Comparison of ENCODE assay signal across 14 mouse cellular contexts in genomic region chr11:80474846-80475245, GRCm38 (mm10). TPM values are rescaled to one million over a fixed set of nuclear protein-coding genes. Genes with fewer than 3 reads are reported as not detected.
DNase-seq lines count a peak whose midpoint lies in the region; ATAC-seq lines count a peak whose summit lies in the region.
"Had no signal": no experiment of that assay in that cellular context is flagged by ENCODE, and none has a peak within 500 bp of the region (broad histone marks: within the 10 kb centered on the region; RNA-seq: fewer than 3 reads in every experiment).

No protein-coding gene starts in this region.

- no peak overlapping the region for H3K4me3 ChIP-seq in neural tube, embryonic 15.5 days (replicated peaks)

- no peak overlapping the region for H3K9ac ChIP-seq in neural tube, embryonic 15.5 days (replicated peaks)

- no peak overlapping the region for H3K4me2 ChIP-seq in neural tube, embryonic 15.5 days
- H3K4me2 ChIP-seq: heart, embryonic 11.5 days had no signal

- peak overlapping the region; percentile 98; the same call in 1 of the 2 replicates for H3K27ac ChIP-seq in neural tube, embryonic 15.5 days (replicated peaks)

- peak; percentile 40 for DNase-seq in adrenal gland, postnatal 14 days
- no peak for DNase-seq in adrenal gland, adult 8-10 months
- DNase-seq in kidney, adult 18-20 months: peak; percentile 12
- DNase-seq in kidney, adult 8-10 months: no peak
- DNase-seq in neural tube, embryonic 10.5 days (ENCODE audit: extremely low spot score, low spot score): no peak
- peak; percentile 24 to 55 for DNase-seq in lung, postnatal 4 days
- DNase-seq: adrenal gland, postnatal 36 days; heart, postnatal 36 days; kidney, postnatal 10 days; right cerebral cortex, postnatal 14 days had no signal

- no peaks in the 10 kb centered on the region for H3K9me3 ChIP-seq in neural tube, embryonic 15.5 days (replicated peaks)

- peaks cover 28% of the 10 kb centered on the region for H3K36me3 ChIP-seq in neural tube, embryonic 15.5 days

- H3K27me3 ChIP-seq in neural tube, embryonic 15.5 days (replicated peaks): no peaks in the 10 kb centered on the region
- H3K27me3 ChIP-seq: CH12.LX had no signal

- peaks cover 14% of the 10 kb centered on the region for H3K4me1 ChIP-seq in neural tube, embryonic 15.5 days

- 95% methylated on average over 11 of the region's 11 CpGs for WGBS in neural tube, embryonic 15.5 days

- no peak for ATAC-seq in neural tube, embryonic 15.5 days (ENCODE audit: low FRiP score)
- ATAC-seq in megakaryocyte progenitor cell, adult 5-6 weeks (replicated peaks; ENCODE audit: poor library complexity): no peak

RNA-seq across cellular contexts. Expression of gene Cdk5r1, which starts 2.0 kb away (rescaled TPM):
- 2.6 and 4.7 TPM in 2 replicates for total RNA-seq in adrenal gland, postnatal 14 days (2021)
- 1 to 10 TPM; 2.4 to 3.9 (median 3.4) TPM for total RNA-seq in adrenal gland, adult 8-10 months (2022)
- polyA plus RNA-seq in neural tube, embryonic 15.5 days (2015; fragmentation: Nextera tagmentation; extraction: Ambion mirVana): 69.6 and 82.7 TPM in 2 replicates
- 5.0 and 5.8 TPM in 2 replicates for total RNA-seq in megakaryocyte progenitor cell, adult 5-6 weeks (2015)
- 5.5 and 5.7 TPM in 2 replicates for total RNA-seq in megakaryocyte progenitor cell, adult 5-6 weeks (2017)

RNA-seq across cellular contexts. Expression of gene Psmd11, which starts 46.4 kb away (rescaled TPM):
- total RNA-seq in adrenal gland, postnatal 14 days (2021): 124 and 132 TPM in 2 replicates
- 100 to 1,000 TPM; 121 to 161 (median 141) TPM for total RNA-seq in adrenal gland, adult 8-10 months (2022)
- polyA plus RNA-seq in neural tube, embryonic 15.5 days (2015; fragmentation: Nextera tagmentation; extraction: Ambion mirVana): 271 and 274 TPM in 2 replicates
- total RNA-seq in megakaryocyte progenitor cell, adult 5-6 weeks (2015): 103 and 105 TPM in 2 replicates
- total RNA-seq in megakaryocyte progenitor cell, adult 5-6 weeks (2017): 78.8 and 83.5 TPM in 2 replicates

Comparison
In these comparisons a context has a peak if more than half of its experiments do, and no peak if none do; other contexts are left out.
1. DNase-seq: peak in adrenal gland, postnatal 14 days (single experiment), kidney, adult 18-20 months (single experiment) and lung, postnatal 4 days (2 of 2); none in adrenal gland, adult 8-10 months (single experiment), kidney, adult 8-10 months (0 of 2) and neural tube, embryonic 10.5 days (single experiment).